Mouse (Mus musculus) urinary bladder, adult 18-20 months (tissue): ENCODE data around the gene Phc3.
"Not testable (repeated sequence)": the region's sequence is repeated elsewhere in the genome, so short reads cannot be mapped to it uniquely, and the experiment has no call there.

Experiments used
- DNase-seq, 2 experiments: peaks; one replicate each; pipeline ENCODE4 v3.0.0; 2022; ENCODE audit warnings: low spot score in 2 of 2, mixed read lengths in 2 of 2

The Phc3 gene

DNA sequence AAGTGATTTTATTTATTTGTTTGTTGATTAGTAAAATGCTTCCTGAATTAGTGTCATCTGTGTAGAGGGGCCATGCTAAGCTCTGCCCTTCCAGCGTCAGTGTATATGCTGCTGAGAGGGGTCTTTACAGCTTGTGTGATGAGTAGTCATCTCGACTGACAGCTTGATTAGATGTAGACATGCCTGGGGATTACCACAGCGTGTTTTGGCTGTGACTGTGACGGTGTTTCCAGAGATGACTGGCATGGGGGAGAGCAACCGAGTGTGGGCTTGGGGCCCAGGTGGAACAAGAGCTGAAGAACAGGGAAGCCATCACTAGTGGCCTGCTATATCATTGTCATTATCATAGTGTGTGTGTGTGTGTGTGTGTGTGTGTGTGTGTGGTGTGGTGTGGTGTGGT, 100.6 kb downstream of the Phc3 start:
- DNase-seq = no peak

DNA sequence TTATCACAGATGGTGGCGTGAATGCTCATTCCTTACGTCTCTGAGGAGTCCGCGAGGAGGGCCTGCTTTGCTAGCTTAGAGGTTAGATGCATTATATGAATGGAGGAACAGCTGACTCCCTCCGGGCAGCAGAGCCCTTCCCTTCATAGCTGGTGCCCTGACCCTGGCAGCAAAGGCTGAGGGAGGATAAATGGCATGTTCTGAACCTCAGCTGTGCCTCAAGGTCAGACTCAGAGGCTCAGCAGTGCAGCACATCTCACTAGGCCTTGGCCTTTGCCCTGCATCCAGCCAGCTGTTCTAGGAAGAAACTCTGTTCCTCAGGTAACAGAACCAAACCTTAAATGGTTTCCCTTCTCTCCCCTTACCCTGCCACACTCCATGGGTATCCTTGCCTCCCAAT, 101.0 kb downstream of the Phc3 start:
- DNase-seq = no peak

DNA sequence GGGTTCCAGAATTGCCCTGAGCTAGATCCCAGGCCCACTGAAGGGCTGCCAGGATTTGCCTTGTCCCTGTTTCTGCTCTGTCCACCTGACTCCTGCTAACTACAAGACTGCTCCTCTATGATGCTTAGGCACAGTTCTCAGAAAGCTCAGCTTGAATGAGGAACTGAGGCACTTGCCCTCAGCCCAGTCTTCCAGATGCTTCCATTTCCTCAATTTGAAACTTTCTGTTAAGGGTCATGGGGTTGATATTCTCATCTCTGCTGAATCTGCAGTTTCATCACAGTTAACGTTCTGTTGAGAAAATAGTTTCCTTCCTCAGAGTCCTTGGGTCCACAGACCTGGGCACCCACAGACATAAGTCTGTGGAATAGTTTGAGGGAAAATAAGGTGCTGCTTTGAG, 104.6 kb downstream of the Phc3 start:
- no peak for DNase-seq

DNA sequence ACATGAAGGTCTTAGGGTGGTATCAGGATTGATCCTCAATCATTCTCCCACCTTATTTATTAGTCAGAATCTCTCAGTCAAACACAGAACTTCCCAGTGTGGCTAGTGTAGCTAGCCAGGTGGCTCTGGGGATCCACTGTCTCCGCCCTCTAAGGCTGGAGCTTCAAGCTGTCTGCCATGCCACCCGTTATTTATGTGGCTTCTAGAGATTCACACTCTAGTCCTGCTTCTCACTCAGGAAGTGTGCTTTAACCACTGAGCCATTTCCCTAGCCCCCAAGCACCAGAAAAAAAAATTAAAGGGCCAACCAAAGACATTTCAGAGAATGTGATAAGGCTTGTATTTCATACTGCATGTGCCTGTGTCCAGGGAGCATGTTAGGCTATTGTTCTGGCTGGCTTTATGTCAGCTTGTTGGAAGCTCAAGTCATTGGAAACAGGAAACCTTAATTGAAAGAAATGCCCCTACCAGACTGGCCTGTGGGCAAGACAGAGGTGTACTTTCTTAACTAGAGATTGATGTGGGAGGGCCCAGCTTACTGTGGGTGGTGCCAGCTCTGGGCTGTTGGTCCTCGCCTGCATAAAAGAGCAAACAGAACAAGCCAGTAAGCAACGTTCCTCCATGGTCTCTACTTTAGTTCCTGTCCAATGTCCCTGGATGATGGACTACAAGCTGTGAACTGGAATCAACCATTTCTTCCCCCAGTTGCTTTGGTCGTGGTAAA, 105.3 kb downstream of the Phc3 start:
- DNase-seq = no peak

DNA sequence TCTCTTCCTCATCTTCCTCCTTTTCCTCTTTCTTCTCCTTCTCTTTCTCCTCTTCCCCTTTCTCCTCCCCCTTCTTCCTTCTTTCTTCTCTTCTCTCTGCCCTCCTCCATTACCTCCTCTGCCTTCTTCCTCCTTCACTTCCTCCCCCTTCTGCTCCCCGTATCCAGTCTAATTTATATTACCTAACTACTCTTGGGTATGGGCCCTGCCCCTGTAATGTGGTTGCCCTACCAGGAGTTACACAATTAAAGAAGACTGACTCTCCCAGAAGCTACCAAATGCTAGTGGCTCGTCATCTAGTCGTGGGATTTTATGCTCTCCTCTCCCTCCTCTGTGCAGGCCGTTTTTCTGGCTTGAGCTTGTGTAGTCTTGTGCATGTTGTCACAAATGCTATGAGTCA, 108.5 kb downstream of the Phc3 start:
- peak in 1 of 2 experiments; percentile 39 for DNase-seq

DNA sequence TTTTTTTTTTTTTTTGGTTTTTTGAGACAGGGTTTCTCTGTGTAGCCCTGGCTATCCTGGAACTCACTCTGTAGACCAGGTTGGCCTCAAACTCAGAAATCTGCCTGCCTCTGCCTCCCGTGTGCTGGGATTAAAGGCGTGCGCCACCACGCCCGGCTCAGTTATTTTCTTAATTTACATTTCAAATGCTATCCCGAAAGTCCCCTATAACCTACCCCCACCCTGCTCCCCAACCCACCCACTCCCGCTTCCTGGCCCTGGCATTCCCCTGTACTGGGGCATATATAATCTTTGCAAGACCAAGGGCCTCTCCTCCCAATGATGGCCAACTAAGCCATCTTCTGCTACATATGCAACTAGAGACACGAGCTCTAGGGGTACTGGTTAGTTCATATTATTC, 109.6 kb downstream of the Phc3 start:
- DNase-seq = not testable (repeated sequence)

DNA sequence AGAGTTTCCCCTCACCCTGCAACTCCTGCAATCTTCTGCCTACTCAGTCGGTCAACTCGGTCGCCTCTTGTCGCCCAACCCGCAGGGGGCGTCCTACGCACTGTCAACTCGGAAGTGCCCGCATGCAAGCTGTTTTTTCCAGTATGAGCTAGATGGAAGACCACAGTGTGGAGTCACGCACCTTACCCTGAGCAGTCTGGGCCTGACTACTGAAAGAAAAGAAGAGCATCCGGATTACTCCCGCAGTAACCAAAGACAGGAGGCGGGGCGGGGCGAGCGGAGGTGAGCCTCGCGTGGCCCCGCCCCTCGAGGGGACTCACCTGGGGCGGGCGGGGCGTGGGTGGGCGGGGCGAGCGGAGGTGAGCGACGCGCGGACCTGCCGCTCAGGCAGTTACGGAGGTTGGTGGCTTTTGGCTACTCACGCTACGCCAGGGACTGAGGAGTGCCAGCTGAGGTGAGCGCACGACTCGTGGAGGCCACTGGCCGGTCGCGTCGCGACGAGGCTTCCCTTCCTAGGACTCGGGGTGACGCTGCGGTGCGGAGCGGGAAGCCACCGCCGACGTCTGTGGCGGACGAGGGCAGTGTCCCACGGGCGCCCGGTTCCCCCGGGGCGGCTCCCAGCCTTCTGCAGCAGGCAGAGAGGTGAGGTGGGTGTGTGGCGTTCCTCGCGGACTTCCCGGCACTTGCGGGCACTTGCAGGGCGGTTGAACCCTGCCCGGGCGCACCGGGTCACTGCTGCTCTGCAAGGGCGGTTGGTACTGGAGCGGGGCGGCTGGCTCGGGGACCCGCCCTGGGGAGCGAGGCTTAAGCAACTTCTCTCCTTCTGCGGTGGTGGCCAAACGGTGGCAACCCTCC, 113.4 kb downstream of the Phc3 start, which contains the start of gene Gpr160:
Gene Gpr160, plus strand, starts transcription at position 347 of the 855 bp plus-strand sequence.
- DNase-seq = peak; percentile 46 to 75

DNA sequence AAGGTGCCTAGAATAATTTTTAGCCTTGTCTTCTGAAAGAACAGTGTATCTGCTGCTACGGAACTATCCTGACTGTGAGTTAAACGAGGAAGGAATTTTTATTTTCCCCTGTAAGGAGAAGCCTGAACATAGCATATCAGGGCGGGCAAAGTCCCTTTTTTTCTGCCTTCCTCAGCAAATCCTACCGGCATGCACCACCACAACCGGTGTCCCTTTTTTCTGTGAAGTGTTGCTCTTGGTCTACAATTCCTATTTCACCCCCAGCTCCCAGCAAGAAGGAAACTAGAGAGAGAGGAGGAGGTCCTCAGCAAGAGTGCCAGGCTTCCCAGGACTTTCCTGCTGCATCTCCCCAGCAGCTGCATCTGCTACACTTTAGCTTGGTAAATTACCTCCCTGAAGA, 115.6 kb downstream of the Phc3 start:
- no peak for DNase-seq

DNA sequence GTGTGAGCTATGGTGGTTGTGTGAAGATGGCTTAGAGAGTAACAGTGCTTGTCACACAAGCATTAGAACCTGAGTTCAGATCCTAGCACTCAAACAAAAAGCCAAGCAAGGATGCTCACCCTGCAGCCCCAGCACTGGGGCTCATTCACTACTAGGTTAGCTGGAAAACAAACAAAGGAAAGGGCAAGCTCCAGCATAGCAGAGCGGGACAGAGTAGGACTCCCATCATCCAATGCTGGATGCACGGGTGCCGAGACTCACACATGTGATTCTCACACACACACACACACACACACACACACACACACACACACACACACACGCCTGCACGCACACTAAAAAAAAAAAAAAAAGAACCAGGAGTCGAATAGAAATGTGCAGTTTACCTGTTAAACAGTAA, 117.8 kb downstream of the Phc3 start:
- DNase-seq = no peak
